Mouse (Mus musculus): ENCODE results near the gene Nup188.

Gene Nup188

GRCm38 (mm10) chr2:30357552-30358510 is 71.6 kb downstream of the Nup188 start:
- peak; percentile 68 for DNase-seq

DNA sequence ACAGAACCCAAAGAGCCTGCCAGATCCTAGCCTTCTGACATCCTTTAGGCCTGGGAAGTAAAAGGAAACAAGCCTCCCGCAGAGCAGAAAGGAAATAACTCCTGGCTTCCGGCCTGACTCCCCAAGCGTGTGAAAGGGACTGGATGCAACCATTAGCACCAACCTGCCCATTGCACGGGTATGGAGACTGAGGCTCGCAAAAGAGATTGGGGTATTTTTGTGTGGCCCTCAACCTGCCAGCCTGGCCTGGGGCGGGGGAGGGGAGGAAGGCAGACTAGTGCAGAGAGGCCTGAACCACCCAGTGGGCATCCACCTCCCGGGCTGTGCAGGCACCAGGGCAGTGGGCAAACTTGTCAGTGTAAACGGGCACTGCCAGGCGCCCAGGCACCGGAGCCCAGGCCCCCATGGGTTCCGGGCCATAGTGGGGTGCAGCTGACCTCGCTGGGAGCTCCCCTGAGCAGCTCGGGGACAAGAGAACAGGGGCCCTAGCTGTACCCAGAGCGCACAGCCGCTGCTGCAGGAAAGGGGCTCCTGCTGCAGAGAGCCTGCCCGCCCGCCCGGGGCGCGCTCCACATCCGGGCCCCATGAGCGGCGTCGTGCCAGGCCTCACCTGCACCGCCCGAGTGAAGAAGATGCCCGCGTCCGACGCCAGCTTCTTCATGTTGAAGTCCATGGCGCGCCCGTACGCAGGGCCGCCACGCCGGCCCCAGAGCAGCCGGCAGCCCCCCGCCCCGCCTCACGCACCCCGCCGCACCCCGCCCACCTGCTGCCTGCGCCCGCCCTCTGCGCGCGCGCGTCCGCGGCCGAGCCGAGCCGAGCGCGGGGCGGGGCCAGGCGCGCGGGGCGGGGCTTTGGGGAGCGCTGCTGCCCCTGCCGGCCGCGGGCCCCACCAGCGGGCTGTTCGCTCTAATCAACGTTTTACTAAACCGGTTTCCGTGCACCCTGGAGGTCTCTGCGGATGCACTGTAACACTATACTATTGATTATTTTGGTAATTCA is 72.6 kb downstream of the Nup188 start, which contains the start of gene Sh3glb2:
Gene Sh3glb2, minus strand, starts transcription at position 805 of the 999 bp plus-strand sequence.
- DNase-seq, result peak; percentile 95

GRCm38 (mm10) chr2:30360626-30361025 is 74.4 kb downstream of the Nup188 start:
- no peak for DNase-seq

- no peak for DNase-seq
Observed at GRCm38 (mm10) chr2:30362865-30363264, 76.7 kb downstream of the Nup188 start.

GRCm38 (mm10) chr2:30363773-30364650 is 77.8 kb downstream of the Nup188 start, which contains the start of gene Miga2:
Gene Miga2 (plus strand): TSS chr2:30364233.
- peak; percentile 100 for DNase-seq

DNA sequence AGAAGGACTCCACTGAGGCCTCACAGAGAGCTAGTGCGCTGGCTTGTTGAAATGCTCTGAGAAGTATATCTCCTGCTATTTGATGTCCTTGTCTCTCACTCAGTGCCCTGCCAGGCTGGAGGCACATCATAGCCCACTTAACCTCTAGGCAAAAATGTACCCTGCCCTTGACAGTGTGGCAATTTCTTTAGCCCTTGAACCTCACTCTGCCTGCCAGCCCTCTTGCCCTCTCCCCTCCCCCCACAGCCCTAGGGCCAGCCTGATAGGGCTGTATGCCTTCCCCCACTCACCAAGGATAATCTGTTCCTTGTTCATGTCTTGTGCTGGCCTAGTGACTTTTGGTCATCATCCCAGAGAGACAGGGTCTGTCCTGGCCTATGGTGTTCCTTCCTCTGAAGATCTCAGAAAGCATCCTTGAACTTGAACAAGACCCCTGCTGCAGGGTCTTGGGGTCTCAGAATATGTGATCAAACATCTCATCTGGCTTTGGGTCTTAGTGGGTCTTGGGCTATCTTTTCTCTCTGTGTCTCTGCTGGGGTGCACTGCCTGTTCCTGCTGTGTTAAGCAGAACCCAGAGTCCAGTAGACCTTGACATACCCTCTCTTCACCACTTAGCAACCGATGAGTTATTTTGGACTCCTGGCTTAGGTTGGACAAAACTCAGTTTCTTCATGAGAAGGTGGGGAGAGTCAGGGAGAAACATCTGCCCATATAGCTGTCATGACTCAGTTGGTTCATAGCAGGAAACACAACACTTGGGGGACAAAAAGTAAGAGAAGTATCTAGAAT is 79.3 kb downstream of the Nup188 start:
- no peak for DNase-seq

- no peak for DNase-seq
Observed at GRCm38 (mm10) chr2:30366203-30366602, 80.0 kb downstream of the Nup188 start.

DNA sequence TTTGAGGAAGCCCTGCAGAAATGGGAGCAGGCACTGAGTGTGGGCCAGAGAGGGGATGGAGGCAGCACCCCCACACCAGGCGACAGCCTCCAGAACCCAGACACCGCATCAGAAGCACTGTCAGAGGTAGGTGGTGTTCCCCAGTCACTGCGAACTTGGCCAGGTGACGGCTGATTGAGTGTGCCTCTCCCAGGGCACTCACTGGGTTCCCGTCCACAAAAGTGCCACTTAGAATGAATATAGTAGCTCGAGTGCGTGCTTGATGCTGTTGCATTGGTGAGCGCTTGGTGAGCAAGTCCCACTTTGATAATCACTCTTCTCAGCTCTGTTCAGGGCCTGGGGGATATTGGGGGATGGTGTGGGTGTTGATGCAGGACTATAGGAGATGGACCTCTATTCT is 85.3 kb downstream of the Nup188 start:
- DNase-seq, result no peak

DNA sequence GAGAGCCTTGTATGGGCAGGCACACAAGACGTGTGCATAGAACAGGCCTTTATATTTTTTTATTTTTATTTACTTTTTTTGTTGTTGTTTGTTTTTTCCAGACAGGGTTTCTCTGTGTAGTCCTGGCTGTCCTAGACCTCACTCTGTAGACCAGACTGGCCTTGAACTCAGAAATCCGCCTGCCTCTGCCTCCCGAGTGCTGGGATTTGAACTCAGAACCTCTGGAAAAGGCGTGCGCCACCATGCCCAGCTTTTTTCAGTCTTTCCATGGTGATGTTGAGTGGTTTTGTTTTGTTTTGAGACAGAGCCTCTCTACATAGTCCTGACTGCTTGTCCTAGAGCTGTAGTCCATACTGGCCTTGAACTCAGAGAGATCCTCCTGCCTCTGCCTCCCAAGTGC is 86.5 kb downstream of the Nup188 start:
- DNase-seq, result no peak

DNA sequence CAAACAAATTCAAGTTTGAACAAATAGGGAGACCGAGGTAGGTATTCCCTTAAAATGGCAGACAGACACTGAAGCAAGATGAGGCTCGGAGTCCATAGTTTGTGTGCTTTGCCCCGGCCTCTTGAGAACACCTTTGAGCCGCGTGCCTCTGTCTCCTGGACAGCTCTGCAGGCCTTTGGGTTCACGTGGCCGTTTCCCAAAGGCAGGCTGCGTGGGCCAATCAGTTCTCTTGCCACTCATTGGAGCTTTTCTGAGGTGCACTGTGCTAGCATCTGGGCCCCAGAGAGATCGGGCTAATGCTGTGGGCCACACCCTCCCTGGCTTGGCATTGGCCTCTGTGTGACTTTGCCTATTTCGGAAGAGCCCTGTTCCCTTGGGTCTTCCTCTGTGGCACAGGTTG is 89.7 kb downstream of the Nup188 start:
- no peak for DNase-seq

- DNase-seq, result no peak
Observed at GRCm38 (mm10) chr2:30377721-30378120, 91.5 kb downstream of the Nup188 start.

- DNase-seq, result no peak
Observed at GRCm38 (mm10) chr2:30379307-30379706, 93.1 kb downstream of the Nup188 start.

DNA sequence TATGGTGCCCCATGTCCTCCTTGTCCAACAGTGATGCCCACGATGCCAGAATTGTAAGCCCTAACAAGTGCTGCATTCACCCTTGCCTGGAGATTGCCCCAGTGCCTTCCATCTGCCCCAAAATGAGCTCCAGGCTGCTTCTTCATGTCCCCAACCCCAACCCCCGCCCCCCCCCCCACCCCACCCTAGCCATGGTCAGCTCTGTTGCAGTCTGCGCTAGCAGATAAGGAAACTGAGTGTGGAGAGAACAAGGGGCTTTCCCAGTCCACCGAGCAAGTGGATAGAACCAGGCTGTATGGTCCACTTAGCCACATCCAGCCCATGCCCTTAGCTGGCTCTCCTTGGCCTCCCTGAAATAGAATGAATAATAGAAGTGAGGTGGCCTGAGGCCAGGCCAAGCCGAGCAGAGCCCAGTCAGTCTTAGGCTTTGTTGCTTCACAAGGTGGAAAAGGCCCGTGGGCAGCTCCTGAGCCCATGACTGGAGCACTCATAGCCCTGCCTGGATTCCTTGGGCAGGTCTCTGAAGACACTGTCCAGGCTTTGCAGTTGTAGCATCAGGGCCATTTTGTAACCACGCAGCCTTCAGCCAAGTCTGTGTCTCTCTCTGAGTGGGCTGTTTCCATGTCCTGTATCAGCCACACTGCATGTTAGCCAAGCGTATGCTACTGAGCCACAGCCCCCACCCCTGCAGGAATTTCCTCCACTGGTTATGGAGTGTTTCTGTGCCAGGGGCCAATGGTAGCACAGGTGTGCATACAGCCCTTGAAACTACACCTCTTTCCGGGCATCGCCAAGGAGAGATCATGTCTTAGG is 94.6 kb downstream of the Nup188 start:
- DNase-seq, result no peak

DNA sequence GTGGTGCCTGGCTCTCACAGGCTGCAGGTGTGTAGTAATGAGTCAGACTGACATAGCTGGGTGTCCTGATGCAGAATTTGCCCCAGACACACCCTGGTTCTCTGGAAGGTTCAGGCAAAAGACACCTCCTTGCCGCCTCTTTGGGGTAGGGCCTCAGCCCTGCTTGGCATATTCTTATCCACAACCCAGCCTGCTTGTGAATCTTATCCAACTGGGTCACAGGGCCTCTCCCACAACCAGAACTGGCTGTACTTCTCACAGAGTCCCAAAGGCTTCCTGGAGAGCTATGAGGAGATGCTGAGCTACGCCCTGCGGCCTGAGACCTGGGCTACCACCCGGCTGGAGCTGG is 95.2 kb downstream of the Nup188 start:
- DNase-seq, result no peak

DNA sequence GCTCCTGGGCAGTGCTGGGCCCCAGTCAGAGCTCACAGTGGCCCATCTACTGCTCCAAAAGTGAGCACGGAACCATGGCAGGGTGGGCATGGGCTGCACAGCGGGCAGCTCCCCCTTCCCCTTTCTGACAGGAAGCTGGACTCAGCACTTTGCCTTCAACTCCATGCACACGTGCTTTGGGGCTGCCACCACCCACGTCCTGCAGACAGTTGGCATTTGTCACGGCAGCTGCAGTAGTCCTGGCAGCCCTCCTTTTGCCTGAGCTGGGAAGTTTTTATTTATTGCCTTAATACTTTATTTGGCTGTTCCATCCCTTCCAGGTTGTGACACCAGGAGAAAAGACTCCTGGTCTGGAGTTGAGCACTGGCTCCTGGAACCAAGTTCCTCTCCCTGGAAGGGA is 98.6 kb downstream of the Nup188 start:
- DNase-seq, result no peak

GRCm38 (mm10) chr2:30385591-30385990 is 99.4 kb downstream of the Nup188 start:
- no peak for DNase-seq

GRCm38 (mm10) chr2:30386913-30387312 is 100.7 kb downstream of the Nup188 start:
- DNase-seq, result no peak

GRCm38 (mm10) chr2:30389000-30389399 is 102.8 kb downstream of the Nup188 start:
- peak; percentile 36 for DNase-seq

GRCm38 (mm10) chr2:30392114-30392576 is 105.9 kb downstream of the Nup188 start, which contains the start of gene Dolpp1:
Gene Dolpp1 (plus strand): TSS chr2:30392254.
- peak; percentile 98 for DNase-seq
